In genomic region chr10:119363616-119364015, GRCm38 (mm10) we compare ENCODE assay signal across 8 mouse cellular contexts.
DNase-seq lines count a peak whose midpoint lies in the region; ATAC-seq and TF ChIP-seq lines count a peak whose summit lies in the region.

No protein-coding gene starts in this region.

- no peak overlapping the region for H3K4me3 ChIP-seq in gastrocnemius, adult 2 months
- no peak overlapping the region for H3K4me3 ChIP-seq in forebrain, embryonic 15.5 days

- no peaks in the 10 kb centered on the region for H3K4me1 ChIP-seq in forebrain, embryonic 15.5 days

- peak; percentile 63 for TF ChIP-seq CTCF in gastrocnemius, adult 2 months (IDR thresholded peaks at IDR 0.05)

- H3K27me3 ChIP-seq in forebrain, embryonic 15.5 days: no peaks in the 10 kb centered on the region

- H3K27ac ChIP-seq in gastrocnemius, adult 2 months: no peak overlapping the region
- H3K27ac ChIP-seq in forebrain, embryonic 15.5 days (replicated peaks): no peak overlapping the region

- 46% methylated on average over 3 of the region's 3 CpGs for WGBS in forebrain, embryonic 15.5 days

- H3K9ac ChIP-seq in forebrain, embryonic 15.5 days (replicated peaks): no peak overlapping the region

- no peaks in the 10 kb centered on the region for H3K9me3 ChIP-seq in forebrain, embryonic 15.5 days

- ATAC-seq in forebrain, embryonic 15.5 days (replicated peaks): no peak

- no peak overlapping the region for H3K4me2 ChIP-seq in forebrain, embryonic 15.5 days (replicated peaks)

- intact Hi-C loops in gastrocnemius, adult 2 months (cut with DNase I): no loop called here

- no peaks in the 10 kb centered on the region for H3K36me3 ChIP-seq in forebrain, embryonic 15.5 days

- peak; percentile 22 for DNase-seq in gastrocnemius, adult 2 months
- no peak for DNase-seq in gastrocnemius, postnatal 25 days
- DNase-seq in ovary, postnatal 14 days (ENCODE audit: low spot score): peak; percentile 4
- DNase-seq in ovary, postnatal 10 days (ENCODE audit: low spot score): no peak
- DNase-seq in brain, adult 2 months (ENCODE audit: low read depth, low spot score): peak; percentile 56
- DNase-seq in kidney, adult 9 months: peak; percentile 51
- peak; percentile 56 for DNase-seq in naive thymus-derived CD4-positive, alpha-beta T cell, adult 2 months (ENCODE audit: low read depth)

Comparison
In these comparisons a context has a peak if more than half of its experiments do, and no peak if none do; other contexts are left out.
1. DNase-seq: peak in gastrocnemius, adult 2 months (single experiment), ovary, postnatal 14 days (single experiment), brain, adult 2 months (single experiment), kidney, adult 9 months (single experiment) and naive thymus-derived CD4-positive, alpha-beta T cell, adult 2 months (single experiment); none in gastrocnemius, postnatal 25 days (single experiment) and ovary, postnatal 10 days (single experiment).